Mouse (Mus musculus): ENCODE results near the gene Lrrn2.

Gene Lrrn2

DNA sequence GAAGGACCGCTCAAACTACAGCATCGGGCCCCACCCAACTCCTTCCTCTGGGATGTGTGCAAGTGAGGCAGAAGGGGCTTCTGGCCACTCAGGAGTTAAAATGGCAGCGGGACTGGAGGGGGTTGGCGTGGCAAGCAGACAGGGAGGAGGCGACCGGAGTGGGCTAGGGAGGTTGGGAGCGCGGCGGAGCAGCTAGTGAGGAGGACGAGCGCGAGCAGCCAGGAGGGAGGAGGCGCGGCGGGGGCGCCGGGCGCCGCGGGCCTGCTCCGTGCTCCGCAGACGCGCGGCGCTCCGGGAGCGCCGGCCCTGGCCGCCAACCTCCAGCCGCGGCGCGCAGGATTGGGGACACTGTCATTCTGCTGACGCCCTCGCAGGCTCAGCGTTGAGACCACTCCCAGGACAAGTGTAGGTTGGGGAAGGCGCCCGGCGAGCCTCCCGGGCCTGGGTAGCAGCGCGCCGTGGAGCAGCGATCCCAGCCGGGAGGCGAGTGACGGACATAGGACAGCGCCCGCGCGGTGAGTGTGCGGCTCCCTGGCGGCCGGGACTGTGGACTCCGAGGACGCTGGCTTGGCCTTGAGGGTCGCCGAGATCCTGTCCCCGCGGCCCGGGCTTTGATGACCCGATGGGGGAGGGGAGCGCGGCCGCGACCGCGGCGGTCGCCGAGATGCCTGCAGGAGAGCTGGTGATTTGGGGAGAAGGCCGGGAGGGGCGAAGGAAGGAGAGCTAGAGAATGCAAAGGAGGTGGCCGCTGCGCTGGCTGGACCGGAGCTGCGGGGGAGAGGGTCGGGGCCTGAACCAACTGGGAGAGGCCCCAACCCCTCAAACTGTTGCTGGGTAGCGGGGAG lies at the start of gene Lrrn2:
Lrrn2 (plus strand) TSS at position 113 of the 845 bp plus-strand sequence.
- no peak for DNase-seq (ENCODE audit: extremely low read depth, low read depth, low spot score)

DNA sequence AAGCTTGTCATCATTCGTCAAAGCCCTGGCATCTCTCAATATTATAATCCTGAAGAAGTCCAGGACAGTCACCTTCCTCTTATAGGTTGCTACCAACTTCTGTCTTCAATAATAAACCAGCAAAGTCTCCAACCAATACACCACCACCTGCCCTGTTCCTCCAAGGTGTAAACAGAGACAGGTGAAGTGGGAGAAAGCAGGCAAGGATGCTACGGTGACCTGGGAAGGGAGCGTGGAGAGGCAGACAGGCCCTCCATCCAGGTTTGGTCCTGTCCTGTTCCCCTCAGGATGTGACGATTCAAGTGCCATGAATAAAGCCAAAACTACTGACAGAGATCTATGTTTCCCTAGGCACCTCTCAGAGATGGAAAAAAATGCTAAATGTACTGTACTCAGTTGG lies 48.1 kb upstream of the Lrrn2 start:
- DNase-seq (ENCODE audit: extremely low read depth, low read depth, low spot score) = no peak

DNA sequence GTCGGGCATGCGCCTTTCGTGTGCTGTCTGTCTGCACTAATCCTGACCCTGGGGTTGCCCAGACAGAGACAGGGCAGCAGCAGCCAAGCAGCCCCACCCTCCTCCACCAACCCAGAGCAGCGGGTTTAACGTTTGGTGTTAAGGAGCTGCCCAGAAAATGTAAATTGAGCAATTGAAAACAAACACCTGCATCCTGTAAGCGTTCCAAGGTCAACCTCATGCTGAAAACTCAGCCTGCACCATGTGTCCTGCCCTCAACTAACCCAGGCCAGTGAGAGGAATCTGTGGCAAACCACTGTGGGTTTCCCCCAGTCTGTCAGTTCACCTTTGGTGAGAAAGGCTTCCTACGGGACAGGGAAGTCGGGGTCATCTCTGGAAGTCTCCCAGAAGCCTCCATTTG lies 46.0 kb upstream of the Lrrn2 start:
- no peak for DNase-seq (ENCODE audit: extremely low read depth, low read depth, low spot score)

DNA sequence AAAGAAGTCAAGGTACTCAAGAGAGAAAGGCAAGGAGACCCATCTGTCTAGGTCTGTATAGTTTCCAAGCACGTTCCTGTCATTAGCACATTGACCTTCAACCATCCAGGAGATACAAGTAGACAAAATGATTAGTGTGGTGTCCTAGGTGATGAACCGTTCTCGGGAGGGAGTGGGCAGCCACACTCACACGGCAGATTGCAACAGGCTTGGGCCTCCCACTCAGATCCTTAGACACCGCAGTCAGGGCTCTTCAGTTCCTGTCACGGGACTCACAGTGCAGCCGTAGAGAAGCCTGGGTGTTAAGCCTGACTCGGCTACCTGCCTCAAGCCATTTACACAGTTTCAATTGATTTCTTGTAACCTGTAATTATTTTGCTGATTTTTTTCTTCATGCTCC lies 43.2 kb upstream of the Lrrn2 start:
- DNase-seq (ENCODE audit: extremely low read depth, low read depth, low spot score) = no peak

DNA sequence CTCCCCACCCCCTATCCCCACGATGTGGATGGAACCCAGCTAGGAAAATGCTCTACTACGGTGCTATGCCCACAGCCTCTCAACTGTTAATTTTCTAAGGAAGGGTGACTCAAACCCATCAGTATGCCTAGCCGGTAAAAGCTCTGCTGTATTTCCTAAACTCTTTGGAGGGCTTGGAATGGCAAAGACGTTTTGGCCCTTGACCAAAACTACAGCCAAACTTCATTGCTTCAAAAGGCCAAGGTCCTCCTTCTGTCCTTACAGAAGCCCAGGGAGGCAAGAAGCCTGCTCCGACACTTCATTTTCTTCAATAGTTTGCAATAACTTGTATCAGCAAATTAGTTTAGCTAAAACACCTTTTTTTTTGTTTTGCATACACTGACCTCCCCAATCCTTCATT lies 42.4 kb upstream of the Lrrn2 start:
- no peak for DNase-seq (ENCODE audit: extremely low read depth, low read depth, low spot score)

DNA sequence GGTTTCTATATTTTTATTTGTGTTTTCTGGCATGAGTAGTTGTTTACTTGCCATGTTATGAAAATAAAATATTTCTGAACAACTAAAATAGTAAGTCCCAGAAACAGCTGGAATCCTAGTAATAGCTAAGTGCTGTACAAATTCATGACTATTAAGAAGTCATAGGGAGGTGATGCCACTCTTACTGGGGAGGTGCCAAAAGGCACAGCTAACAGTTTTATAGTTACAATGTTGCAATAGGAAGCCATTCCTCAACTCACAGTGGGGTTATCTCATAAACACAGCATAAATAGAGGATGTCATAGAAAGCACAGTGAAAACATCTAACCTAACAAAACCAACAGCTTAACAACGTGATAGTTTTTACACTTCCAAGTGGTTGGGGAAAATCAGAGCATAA lies 41.7 kb upstream of the Lrrn2 start:
- DNase-seq (ENCODE audit: extremely low read depth, low read depth, low spot score) = no peak

DNA sequence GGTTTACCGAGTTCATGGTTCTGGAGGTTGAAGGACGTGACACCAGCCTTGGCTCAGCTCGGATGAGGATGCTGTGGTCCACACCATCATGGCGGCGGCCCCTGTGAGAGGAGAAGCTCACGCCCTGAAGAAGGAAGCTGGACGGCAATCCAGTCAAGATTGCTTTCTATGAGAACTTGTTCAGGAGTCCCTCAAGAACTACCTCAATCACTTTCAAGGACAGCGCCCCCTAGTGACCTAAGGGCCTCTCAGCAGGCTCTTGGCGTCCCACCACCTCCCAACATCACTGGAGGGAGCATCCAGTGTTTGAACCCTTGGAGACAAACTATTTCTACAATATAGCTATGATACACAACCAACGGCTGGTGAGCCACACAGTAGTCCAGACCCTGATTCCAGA lies 36.5 kb upstream of the Lrrn2 start:
- no peak for DNase-seq (ENCODE audit: extremely low read depth, low read depth, low spot score)

DNA sequence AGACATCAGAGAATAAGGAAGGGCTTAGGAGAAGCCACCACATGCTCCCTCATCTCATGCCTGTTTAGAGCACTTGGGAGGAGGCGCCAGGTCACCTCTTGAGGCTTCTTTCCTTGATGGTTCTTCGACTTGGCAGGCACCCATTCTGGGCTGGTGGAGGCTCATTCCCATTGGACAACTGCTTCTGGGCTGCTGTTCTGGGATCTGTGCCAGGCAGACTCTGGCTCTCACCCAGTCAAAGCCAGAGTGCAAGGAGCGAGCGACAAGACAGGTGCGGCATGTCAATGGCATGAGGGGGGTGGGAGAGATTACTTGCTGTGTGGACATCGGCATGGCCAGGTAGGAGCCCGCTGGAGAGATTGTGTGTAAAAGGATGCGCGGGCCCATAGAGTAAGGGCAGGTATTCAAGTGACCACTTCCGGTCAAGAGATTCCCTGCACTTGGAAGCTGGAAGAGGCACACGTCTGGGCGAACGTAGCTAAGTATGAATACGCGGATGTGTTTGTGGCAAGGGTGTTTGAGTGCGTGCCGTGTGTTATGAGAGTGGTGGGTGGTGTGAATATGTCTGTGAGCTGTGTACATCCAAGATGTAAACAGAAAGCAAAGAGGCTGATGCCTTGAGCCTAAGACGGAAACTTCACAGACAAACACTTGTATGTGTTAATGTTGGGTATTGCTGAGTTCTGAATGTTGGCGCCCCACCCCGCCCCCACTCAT lies 35.8 kb upstream of the Lrrn2 start:
- DNase-seq (ENCODE audit: extremely low read depth, low read depth, low spot score) = peak; percentile 2

DNA sequence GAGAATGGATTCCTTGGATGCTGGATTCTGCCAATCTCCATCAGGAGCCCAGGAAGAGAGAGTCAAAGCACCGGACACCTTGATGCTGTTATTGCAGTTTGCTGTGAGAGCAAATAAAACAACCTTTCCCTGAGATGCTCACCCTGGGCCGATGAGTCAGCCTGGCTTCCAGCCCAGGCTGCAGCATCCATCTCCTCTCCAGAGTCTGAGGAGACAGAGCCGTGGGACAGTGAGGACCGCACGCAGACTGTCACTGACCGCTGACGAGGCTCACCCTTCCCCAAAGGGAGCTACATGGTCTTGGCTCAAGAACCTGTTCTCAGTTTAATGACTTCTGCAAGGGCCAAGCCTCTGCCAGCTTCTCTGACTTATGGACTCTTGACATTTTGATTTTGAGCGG lies 34.3 kb upstream of the Lrrn2 start:
- no peak for DNase-seq (ENCODE audit: extremely low read depth, low read depth, low spot score)

DNA sequence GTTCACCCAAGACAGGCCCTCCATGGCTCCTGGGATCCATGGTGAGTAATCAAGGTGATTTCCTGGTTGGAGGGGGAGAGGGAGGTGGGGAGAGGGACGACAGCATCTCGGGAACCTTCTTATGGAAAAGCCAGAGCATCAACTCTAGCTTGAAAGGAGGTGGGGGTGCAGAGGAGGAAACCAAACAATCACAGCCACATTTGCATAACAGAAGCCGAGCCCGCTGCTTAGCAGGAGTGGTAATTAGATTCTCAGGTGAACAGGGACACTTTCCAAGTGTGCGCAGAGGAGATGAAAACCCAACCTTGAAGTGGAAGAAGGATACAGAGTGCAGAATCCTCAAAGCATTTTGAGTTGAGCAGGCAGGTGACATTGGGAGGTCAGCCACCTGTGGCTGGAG lies 29.3 kb upstream of the Lrrn2 start:
- DNase-seq (ENCODE audit: extremely low read depth, low read depth, low spot score) = no peak

DNA sequence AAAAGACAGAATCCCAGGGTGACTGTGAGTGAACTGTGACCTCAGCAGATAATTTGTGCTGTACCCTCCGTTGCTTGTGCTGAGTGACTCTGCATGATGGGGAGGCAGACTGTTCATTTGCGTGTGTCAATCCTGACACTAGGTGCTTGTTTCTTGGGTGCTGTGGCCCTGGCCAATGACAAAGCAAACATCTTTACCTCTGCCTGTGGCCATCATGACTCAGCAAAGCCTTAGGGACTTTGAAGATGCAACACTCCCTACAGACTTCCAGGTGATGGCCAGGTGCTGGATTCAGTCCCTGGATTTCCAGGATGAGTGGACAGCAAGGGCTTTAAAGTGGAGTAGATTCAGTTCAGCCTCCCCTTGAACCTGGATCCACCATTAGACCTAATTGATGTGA lies 28.8 kb upstream of the Lrrn2 start:
- DNase-seq (ENCODE audit: extremely low read depth, low read depth, low spot score) = no peak

DNA sequence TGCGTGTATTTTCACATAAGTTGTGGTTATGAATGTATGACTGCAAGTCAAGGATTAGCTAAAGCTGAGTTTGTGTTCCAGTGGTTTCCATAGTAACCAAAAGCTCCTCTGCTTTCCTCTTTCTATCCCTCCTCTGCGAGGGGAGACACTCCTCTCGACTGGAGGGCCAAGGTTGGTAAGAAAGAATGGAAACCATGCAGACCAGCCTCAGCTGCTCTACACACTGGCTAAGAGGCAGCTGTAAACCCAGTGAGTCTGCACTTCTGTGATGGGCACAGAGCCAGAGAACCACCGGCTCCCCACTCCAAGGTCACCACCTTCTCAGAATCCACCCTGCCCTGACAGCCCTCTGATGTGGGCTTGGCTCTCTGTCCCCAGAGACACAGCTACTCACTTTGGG lies 28.3 kb upstream of the Lrrn2 start:
- no peak for DNase-seq (ENCODE audit: extremely low read depth, low read depth, low spot score)

DNA sequence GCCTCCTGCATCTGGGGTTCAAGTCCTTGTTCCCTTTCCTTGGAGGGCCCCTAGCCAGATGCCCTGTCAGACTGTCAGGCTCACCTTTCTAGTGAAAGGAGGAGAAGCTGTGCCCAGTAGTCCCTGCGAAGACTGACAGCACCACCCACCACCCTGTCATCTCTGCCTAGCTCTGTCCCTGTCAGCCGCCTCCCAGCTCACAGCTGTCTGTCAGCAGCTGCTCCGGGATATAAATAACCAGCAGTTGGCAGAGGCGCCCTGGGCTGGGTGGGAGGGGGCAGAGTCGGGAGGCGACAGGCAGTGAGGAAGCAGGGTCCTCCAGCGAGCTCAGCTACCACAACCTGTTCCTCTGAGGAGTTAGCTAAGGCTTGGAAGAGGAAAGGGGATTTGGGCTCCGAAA lies 26.8 kb upstream of the Lrrn2 start:
- no peak for DNase-seq (ENCODE audit: extremely low read depth, low read depth, low spot score)

DNA sequence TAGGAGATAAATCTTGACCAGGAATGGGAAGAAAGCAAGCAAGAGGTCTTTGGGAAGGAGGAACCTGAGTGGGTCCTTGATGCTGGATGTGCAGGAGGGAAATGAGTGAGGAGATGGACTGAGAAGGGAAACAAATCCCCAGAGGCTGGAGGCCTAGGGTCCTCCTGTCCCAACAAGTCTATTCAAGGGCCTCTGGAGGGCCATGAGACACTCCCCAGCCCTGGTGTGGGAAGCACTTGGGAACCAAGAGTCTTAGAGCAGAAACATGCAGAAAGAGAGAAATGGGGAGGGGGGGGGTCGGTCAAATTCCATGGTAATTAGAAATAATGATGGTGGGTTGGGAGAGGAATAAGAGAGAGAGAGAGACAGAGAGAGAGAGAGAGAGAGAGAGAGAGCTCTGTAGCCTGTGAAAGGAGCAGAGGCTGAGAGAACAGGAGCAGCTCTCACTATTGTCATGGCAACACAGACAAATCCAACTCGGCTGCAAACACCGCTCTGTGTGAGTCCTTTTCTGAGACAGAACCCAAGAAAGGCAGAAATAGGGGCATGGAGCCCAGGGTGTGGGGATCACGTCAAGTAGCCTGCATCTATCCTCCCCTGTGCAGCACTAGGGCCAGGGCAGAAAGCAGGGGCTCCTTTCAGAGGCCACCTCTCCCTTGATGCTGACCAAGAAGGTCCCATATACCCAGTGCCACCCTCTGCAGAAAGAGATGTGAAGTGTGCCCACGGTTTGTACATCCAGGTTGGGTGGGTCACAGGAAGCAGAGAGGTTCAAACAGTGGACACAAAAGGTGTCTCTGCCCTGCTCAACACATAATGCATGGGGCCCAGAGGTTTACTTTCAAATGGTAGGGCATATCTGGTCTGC lies 21.3 kb upstream of the Lrrn2 start:
- DNase-seq (ENCODE audit: extremely low read depth, low read depth, low spot score) = no peak

DNA sequence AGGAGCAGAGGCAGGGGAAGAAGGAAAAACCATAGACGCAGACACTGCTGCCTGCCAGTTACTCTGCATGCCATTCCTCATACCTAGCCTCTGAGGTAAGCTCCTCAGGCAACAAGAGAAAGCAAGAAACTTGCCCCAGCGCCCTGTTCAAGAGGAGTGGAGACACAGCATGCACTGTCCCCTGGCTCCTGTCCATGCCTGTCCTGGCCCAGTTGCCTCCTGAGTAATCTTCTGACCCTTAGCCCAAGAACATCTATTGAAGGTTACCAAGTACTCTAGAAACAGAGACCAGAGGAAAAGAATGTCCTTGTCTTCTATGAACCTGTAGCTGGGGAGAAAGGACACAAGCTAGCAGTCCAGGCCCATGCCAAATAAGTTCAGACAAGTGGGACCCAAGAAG lies 15.9 kb upstream of the Lrrn2 start:
- no peak for DNase-seq (ENCODE audit: extremely low read depth, low read depth, low spot score)

DNA sequence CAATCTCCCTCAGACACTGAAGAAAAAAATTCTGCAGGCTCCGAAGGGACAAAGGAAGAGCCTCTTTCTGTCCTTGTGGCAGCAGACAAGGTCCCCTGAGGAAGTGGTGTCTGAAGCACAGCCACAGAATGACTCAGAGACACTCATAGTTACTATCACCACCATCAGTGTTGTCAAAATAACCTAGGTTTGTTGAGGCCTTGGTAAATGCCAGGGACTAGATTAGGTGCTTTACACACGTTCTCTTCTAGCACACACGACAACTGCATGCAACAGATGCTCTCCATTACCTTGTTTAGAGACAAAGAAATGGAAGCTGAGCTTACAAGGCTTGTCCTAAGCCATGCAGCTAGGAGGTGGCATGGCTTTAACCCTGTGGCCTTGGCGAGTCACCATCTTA lies 14.5 kb upstream of the Lrrn2 start:
- DNase-seq (ENCODE audit: extremely low read depth, low read depth, low spot score) = no peak

DNA sequence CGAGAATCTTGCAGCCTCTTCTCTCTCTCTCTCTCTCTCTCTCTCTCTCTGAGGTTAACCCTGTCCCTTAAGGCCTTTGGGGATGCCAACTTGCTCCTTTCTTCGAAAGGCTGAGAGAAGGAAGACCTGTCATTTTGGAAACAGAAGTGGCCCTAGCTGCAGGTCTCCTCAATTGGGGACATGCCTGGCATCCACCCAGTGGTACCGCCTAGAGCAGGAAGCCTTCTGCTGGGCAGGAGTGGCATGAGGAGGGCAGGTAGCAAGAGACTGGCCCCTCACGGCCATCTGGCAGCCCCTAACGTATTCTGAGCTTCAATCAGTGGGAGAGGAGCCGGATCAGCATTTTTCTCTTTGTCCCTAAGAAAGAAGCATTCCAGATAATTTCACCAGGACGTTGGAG lies 9.7 kb upstream of the Lrrn2 start:
- no peak for DNase-seq (ENCODE audit: extremely low read depth, low read depth, low spot score)

DNA sequence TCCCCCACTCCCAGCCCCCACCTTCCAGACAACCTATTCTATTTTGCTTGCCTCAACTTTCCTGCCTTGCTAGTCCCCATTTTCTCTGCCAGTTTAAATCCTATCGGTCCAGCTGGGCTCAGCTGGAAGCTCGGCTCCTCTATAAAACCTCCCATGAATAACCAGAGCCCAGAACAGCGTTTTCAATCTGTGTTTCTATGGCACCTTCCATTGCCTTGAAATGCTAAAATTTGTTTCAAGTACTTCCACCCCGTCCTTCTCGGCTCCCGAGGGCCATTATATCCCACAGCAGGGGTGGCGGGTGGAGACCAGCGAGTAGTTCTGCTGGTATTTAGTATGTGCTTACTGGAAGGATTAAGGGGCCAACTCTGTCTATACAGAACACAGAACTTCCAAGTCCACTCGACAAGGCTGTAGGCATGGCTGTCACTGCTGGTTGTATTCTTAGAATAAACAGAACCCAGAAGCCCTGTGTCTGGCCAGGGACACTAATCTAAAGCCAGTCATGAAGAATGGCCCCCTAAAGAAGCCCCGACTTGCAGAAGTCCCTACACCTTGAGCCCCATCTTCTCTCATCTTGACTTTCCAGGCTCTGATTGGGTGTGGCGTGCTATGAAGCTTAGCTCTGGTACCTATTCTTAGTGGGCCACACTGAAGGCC lies 992 bp upstream of the Lrrn2 start:
- DNase-seq (ENCODE audit: extremely low read depth, low read depth, low spot score) = no peak

DNA sequence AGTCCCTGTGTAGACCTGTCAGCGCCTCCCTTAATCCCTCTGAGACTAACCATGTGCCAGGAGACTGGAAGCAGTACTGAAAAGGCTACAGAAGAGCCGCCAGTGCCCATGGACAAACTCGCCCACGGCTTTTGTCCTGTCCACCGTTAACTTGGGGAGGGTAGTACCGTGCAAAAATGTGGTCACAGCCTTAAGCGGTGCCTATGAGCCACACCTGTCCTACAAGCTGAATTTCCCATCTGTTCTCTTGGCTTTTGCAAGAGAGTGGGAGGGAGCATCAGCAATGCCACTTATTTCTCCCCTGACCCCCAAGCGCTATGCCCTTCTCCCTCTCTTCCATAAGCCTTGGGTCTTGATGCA lies 292 bp upstream of the Lrrn2 start:
- DNase-seq (ENCODE audit: extremely low read depth, low read depth, low spot score) = no peak

DNA sequence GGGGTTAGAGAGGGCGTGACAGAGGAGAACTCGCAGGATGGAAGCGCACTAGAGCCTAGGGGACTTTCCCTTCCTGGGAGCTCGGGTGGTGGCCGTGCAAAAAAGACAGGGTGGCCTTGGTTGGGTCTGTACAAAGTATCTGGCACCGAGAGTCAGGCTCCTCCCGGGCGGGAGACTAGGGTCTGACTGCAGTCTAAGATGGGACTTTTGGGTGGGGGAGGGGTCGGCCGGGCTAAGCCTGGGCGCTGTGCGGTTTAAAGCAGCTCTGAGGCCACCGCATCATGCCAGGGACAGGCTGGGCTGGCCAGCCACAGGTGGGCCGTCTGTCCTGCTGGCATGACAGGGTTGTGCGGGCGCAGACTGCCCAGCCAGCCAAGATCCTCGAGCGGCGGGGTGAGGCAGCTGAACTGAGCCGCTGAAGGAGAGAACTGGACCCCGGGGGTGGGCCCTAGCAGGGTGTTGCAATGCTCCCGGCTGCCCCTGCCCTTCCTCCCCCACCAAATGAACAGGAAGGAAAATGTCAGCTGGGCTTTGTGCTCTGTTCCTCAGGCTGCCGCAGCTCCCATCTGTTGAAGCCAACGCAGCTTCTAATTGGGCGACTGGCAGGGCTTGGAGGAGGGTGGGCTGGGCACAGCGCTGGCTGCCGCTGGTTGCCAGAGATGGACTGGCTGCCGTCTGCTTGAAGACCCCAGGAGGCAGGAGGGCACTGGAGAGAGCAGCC lies 1.1 kb downstream of the Lrrn2 start:
- DNase-seq (ENCODE audit: extremely low read depth, low read depth, low spot score) = no peak

DNA sequence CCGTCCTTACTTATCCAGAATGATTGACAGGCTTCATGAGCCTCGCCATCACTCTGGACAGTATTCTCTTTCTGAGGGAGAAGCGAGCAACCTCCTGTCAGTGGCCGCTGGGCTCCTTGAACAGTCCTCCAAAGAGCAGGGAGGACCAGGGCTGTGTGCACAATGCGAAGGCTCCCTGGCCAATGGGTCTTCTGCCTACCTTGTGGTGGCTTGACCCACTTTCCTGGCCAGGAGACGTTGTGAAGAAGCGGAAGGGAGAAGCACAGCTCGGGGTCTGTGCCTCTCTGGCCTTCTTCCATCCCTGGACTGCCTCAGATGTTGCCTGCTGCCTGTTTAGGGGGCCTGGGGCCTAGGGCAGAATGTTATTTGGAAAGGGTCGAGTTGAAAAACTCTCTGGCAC lies 1.8 kb downstream of the Lrrn2 start:
- no peak for DNase-seq (ENCODE audit: extremely low read depth, low read depth, low spot score)

Data from fat pad, adult 2 months (tissue).